Mouse (Mus musculus): ENCODE measurements around the gene Trpv3. TPM values are rescaled to one million over a fixed set of nuclear protein-coding genes. Genes with fewer than 3 reads are reported as not detected.
"Not testable (repeated sequence)": the region's sequence is repeated elsewhere in the genome, so short reads cannot be mapped to it uniquely, and the experiment has no call there.

Trpv3 gene
- polyA plus RNA-seq, 1 experiment from 2014 or later: 0.11 TPM

GRCm38 (mm10) chr11:73289621-73290020 is 22.4 kb downstream of the Trpv3 start:
- 55% methylated on average over 1 of the region's 1 CpGs for whole genome bisulfite sequencing
- no peak for ATAC-seq (replicated peaks; ENCODE audit: insufficient number of reproducible peaks, insufficient read depth, low FRiP score, low read depth)
- no peak overlapping the region for H3K9ac ChIP-seq
- no peaks in the 10 kb centered on the region for H3K9me3 ChIP-seq (replicated peaks)
- no peaks in the 10 kb centered on the region for H3K4me1 ChIP-seq (replicated peaks)
- no peak overlapping the region for H3K4me2 ChIP-seq
- H3K4me3 ChIP-seq: no peak overlapping the region
- H3K36me3 ChIP-seq: no peaks in the 10 kb centered on the region
- H3K27me3 ChIP-seq: no peaks in the 10 kb centered on the region
- H3K27ac ChIP-seq: no peak overlapping the region

GRCm38 (mm10) chr11:73303123-73303522 is 35.9 kb downstream of the Trpv3 start:
- no peak for ATAC-seq (replicated peaks; ENCODE audit: insufficient number of reproducible peaks, insufficient read depth, low FRiP score, low read depth)
- no peaks in the 10 kb centered on the region for H3K27me3 ChIP-seq
- H3K9ac ChIP-seq: no peak overlapping the region
- WGBS: 47% methylated on average over 2 of the region's 2 CpGs
- H3K4me1 ChIP-seq (replicated peaks): no peaks in the 10 kb centered on the region
- H3K4me3 ChIP-seq: no peak overlapping the region
- no peak overlapping the region for H3K4me2 ChIP-seq
- H3K27ac ChIP-seq: no peak overlapping the region
- no peaks in the 10 kb centered on the region for H3K36me3 ChIP-seq
- no peaks in the 10 kb centered on the region for H3K9me3 ChIP-seq (replicated peaks)

GRCm38 (mm10) chr11:73315961-73316360 is 48.8 kb downstream of the Trpv3 start:
- Histone ChIP-seq H3K9me3 (replicated peaks) (no peaks in the 10 kb centered on the region), H3K27ac (no peak overlapping the region), H3K27me3 (no peaks in the 10 kb centered on the region), H3K36me3 (no peaks in the 10 kb centered on the region), H3K4me1 (replicated peaks) (no peaks in the 10 kb centered on the region), H3K4me3 (no peak overlapping the region), H3K9ac (no peak overlapping the region), H3K4me2 (no peak overlapping the region)
- 55% methylated on average over 3 of the region's 3 CpGs for WGBS
- no peak for ATAC-seq (replicated peaks; ENCODE audit: insufficient number of reproducible peaks, insufficient read depth, low FRiP score, low read depth)

- not testable (repeated sequence) for ATAC-seq (replicated peaks; ENCODE audit: insufficient number of reproducible peaks, insufficient read depth, low FRiP score, low read depth); H3K27ac ChIP-seq; H3K9ac ChIP-seq; H3K27me3 ChIP-seq; H3K9me3 ChIP-seq (replicated peaks); H3K36me3 ChIP-seq; H3K4me3 ChIP-seq; H3K4me2 ChIP-seq; H3K4me1 ChIP-seq (replicated peaks)
- WGBS: 68% methylated on average over 2 of the region's 2 CpGs
Measured at GRCm38 (mm10) chr11:73318581-73318980, 51.4 kb downstream of the Trpv3 start.

GRCm38 (mm10) chr11:73321064-73321463 is 53.9 kb downstream of the Trpv3 start:
- not testable (repeated sequence) for H3K4me1 ChIP-seq (replicated peaks); H3K9me3 ChIP-seq (replicated peaks); ATAC-seq (replicated peaks; ENCODE audit: insufficient number of reproducible peaks, insufficient read depth, low FRiP score, low read depth); H3K4me3 ChIP-seq; H3K27ac ChIP-seq; H3K27me3 ChIP-seq; H3K36me3 ChIP-seq; H3K4me2 ChIP-seq; H3K9ac ChIP-seq
- 89% methylated on average over 13 of the region's 13 CpGs for WGBS

- Histone ChIP-seq H3K9me3 (replicated peaks) (no peaks in the 10 kb centered on the region), H3K9ac (no peak overlapping the region), H3K27me3 (no peaks in the 10 kb centered on the region), H3K4me3 (no peak overlapping the region), H3K27ac (no peak overlapping the region), H3K36me3 (no peaks in the 10 kb centered on the region), H3K4me1 (replicated peaks) (no peaks in the 10 kb centered on the region), H3K4me2 (no peak overlapping the region)
- ATAC-seq (replicated peaks; ENCODE audit: insufficient number of reproducible peaks, insufficient read depth, low FRiP score, low read depth): no peak
- 61% methylated on average over 9 of the region's 9 CpGs for WGBS
Measured at GRCm38 (mm10) chr11:73323906-73324830, 57.0 kb downstream of the Trpv3 start.

- H3K4me2 ChIP-seq: no peak overlapping the region
- no peaks in the 10 kb centered on the region for H3K27me3 ChIP-seq
- no peak overlapping the region for H3K4me3 ChIP-seq
- no peaks in the 10 kb centered on the region for H3K4me1 ChIP-seq (replicated peaks)
- H3K36me3 ChIP-seq: no peaks in the 10 kb centered on the region
- H3K27ac ChIP-seq: no peak overlapping the region
- 52% methylated on average over 12 of the region's 12 CpGs for WGBS
- ATAC-seq (replicated peaks; ENCODE audit: insufficient number of reproducible peaks, insufficient read depth, low FRiP score, low read depth): no peak
- no peaks in the 10 kb centered on the region for H3K9me3 ChIP-seq (replicated peaks)
- no peak overlapping the region for H3K9ac ChIP-seq
Measured at GRCm38 (mm10) chr11:73326485-73326886, 59.3 kb downstream of the Trpv3 start.

- H3K27ac ChIP-seq: no peak overlapping the region
- 55% methylated on average over 4 of the region's 4 CpGs for WGBS
- no peak for ATAC-seq (replicated peaks; ENCODE audit: insufficient number of reproducible peaks, insufficient read depth, low FRiP score, low read depth)
- H3K27me3 ChIP-seq: no peaks in the 10 kb centered on the region
- H3K4me2 ChIP-seq: no peak overlapping the region
- no peak overlapping the region for H3K4me3 ChIP-seq
- no peaks in the 10 kb centered on the region for H3K9me3 ChIP-seq (replicated peaks)
- H3K4me1 ChIP-seq (replicated peaks): no peaks in the 10 kb centered on the region
- no peaks in the 10 kb centered on the region for H3K36me3 ChIP-seq
- H3K9ac ChIP-seq: no peak overlapping the region
Measured at GRCm38 (mm10) chr11:73327361-73327760, 60.2 kb downstream of the Trpv3 start.

GRCm38 (mm10) chr11:73329442-73329841 is 62.3 kb downstream of the Trpv3 start, which contains the start of the genes Aspa, Gm49340 and Spata22:
Gene Aspa, minus strand, starts transcription at chr11:73329596.
Gene Gm49340, plus strand, starts transcription at chr11:73329741.
Gene Spata22, plus strand, starts transcription at chr11:73329741.
- Histone ChIP-seq H3K4me1 (replicated peaks) (no peaks in the 10 kb centered on the region), H3K4me3 (no peak within 1 kb of the TSS), H3K36me3 (no peaks in the 10 kb centered on the region), H3K9ac (no peak within 1 kb of the TSS), H3K4me2 (no peak within 1 kb of the TSS), H3K9me3 (replicated peaks) (no peaks in the 10 kb centered on the region), H3K27ac (no peak within 1 kb of the TSS), H3K27me3 (no peaks in the 10 kb centered on the region)
- no peak for ATAC-seq (replicated peaks; ENCODE audit: insufficient number of reproducible peaks, insufficient read depth, low FRiP score, low read depth)
- WGBS: 75% methylated on average over 27 of the region's 27 CpGs

GRCm38 (mm10) chr11:73333357-73333756 is 66.2 kb downstream of the Trpv3 start:
- Histone ChIP-seq H3K9ac (no peak overlapping the region), H3K4me3 (no peak overlapping the region), H3K4me1 (replicated peaks) (no peaks in the 10 kb centered on the region), H3K27ac (no peak overlapping the region), H3K4me2 (no peak overlapping the region), H3K27me3 (no peaks in the 10 kb centered on the region), H3K36me3 (no peaks in the 10 kb centered on the region), H3K9me3 (replicated peaks) (no peaks in the 10 kb centered on the region)
- no peak for ATAC-seq (replicated peaks; ENCODE audit: insufficient number of reproducible peaks, insufficient read depth, low FRiP score, low read depth)
- 65% methylated on average over 2 of the region's 2 CpGs for WGBS

GRCm38 (mm10) chr11:73336919-73337318 is 69.7 kb downstream of the Trpv3 start:
- H3K9me3 ChIP-seq (replicated peaks): no peaks in the 10 kb centered on the region
- ATAC-seq (replicated peaks; ENCODE audit: insufficient number of reproducible peaks, insufficient read depth, low FRiP score, low read depth): no peak
- WGBS: 59% methylated on average over 4 of the region's 4 CpGs

More at GRCm38 (mm10) chr11:73336919-73337318, 69.7 kb downstream of the Trpv3 start:
- no peak overlapping the region for H3K4me3 ChIP-seq
- no peak overlapping the region for H3K27ac ChIP-seq
- H3K9ac ChIP-seq: no peak overlapping the region
- H3K4me1 ChIP-seq (replicated peaks): no peaks in the 10 kb centered on the region
- no peaks in the 10 kb centered on the region for H3K36me3 ChIP-seq
- no peak overlapping the region for H3K4me2 ChIP-seq
- no peaks in the 10 kb centered on the region for H3K27me3 ChIP-seq
